Mouse (Mus musculus) myocyte (in vitro differentiated cells): Measurements from ENCODE around the gene Sulf2.

ENCODE experiments used
- CEBPB ChIP-seq: IDR thresholded peaks from 2 replicates; pipeline ENCODE4 v1.6.1; 2011; ENCODE audit warnings: mild to moderate bottlenecking, moderate library complexity; ENCODE audit not compliant: poor library complexity, insufficient read depth, severe bottlenecking
- MAX ChIP-seq: IDR thresholded peaks from one replicate; pipeline ENCODE4 v1.6.1; 2011; ENCODE audit warnings: low read depth, mild to moderate bottlenecking, control low read depth
- MYOD1 ChIP-seq, 3 experiments: IDR thresholded peaks; one replicate each; pipeline ENCODE4 v1.6.1; 2011; ENCODE audit warnings: control low read depth in 2 of 3, low read depth in 2 of 3, mild to moderate bottlenecking in 2 of 3, moderate library complexity in 1 of 3; ENCODE audit not compliant: insufficient read length in 2 of 3, control insufficient read depth in 1 of 3
- POLR2A ChIP-seq: IDR thresholded peaks from one replicate; pipeline ENCODE4 v1.6.1; 2011; ENCODE audit warnings: low read depth, mild to moderate bottlenecking, control low read depth, moderate library complexity; ENCODE audit not compliant: insufficient read length
- POLR2AphosphoS2 ChIP-seq: IDR thresholded peaks from one replicate; pipeline ENCODE4 v1.6.1; 2011; ENCODE audit warnings: low read depth, control low read depth; ENCODE audit not compliant: insufficient read length

DNA sequence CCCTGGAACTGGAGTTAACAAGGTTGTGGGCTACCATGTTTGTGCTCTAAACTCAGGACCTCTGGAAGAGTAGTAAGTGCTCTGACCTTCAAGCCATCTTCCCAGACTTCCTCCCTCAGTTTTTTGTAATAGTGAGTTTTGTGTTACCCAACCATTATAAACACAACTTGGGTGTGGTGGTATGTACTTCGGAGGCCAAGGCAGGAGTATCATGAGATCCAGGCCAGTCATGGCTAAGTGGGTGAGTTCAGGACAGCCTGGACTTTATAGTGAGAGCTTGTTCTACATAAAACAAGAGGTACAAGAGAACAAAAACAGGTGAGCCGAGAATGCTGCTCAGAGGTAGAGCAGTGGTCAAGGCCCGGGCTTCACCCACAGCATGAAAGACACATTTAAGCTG is 127.6 kb downstream of the Sulf2 start:
- TF ChIP-seq MYOD1 (IDR thresholded peaks at IDR 0.05; ENCODE audit: control insufficient read depth in 1 of 3, insufficient read length in 2 of 3, low read depth in 2 of 3) (no peak), CEBPB (no peak), POLR2AphosphoS2 (no peak), POLR2A (no peak), MAX (no peak)
